Mouse (Mus musculus): ENCODE results near the gene Gm21970.

GRCm38 (mm10) chr16:91360162-91360561 lies 31.4 kb upstream of the Gm21970 start:
- TF ChIP-seq CTCF (IDR thresholded peaks at IDR 0.05; ENCODE audit: control insufficient read depth, insufficient read depth, insufficient replicate concordance, low read depth, low read length) (no peak), POLR2A (IDR thresholded peaks at IDR 0.05; ENCODE audit: control insufficient read depth, low read depth, low read length) (no peak)
